10 mouse cellular contexts compared by ENCODE assay signal in the genomic region with DNA sequence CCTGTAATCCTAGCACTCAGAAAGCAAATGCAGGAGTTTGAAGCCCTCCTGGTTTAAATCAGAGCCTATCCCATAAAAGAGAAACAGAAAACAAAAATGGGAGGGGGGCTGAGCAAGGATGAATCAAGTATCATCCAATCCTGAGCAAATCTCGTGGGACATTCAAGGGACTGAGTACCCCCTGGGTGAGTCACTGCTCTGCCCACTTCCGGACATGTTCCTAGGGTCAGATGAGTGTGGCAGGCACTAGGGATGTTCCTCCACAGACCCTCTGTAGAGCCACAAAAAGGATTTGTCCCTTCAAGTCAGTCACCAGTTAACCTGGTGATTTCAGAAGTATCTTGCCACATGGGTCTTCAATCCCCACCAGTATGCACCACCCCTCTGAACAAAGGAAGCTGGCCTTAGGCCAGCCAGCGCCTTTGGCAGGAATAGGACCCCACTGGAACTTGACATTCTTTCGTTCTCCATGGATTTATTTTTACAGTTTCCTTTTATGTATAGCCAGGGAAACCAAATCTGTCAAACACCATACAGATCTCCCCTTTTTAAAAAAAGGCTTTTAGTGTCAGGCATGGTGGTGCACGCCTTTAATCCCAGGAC. TPM values are rescaled to one million over a fixed set of nuclear protein-coding genes. Genes with fewer than 3 reads are reported as not detected.
A peak's percentile ranks its signal among the peaks of the same experiment; 100 is the strongest.
DNase-seq lines count a peak whose midpoint lies in the region; ATAC-seq and TF ChIP-seq lines count a peak whose summit lies in the region.
"Had no signal": no experiment of that assay in that cellular context is flagged by ENCODE, and none has a peak within 500 bp of the region (broad histone marks: within the 10 kb centered on the region; RNA-seq: fewer than 3 reads in every experiment).

No protein-coding gene starts in this region.

- no peaks in the 10 kb centered on the region for H3K9me3 ChIP-seq in hindbrain, embryonic 10.5 days
- no peaks in the 10 kb centered on the region for H3K9me3 ChIP-seq in hindbrain, embryonic 16.5 days (ENCODE audit: control insufficient read depth, low read length)
- no peaks in the 10 kb centered on the region for H3K9me3 ChIP-seq in intestine, postnatal 0 days (ENCODE audit: control insufficient read depth)

- no peak for DNase-seq in hindbrain, embryonic 10.5 days (ENCODE audit: low spot score)
- DNase-seq in 3134 (ENCODE audit: extremely low read depth, insufficient read length, low spot score), result peak; percentile 39
- DNase-seq in layer of hippocampus, postnatal 36 days, result no peak
- DNase-seq in cerebellum, postnatal 25 days, result no peak
- DNase-seq in Muller cell, postnatal 12 days (ENCODE audit: inconsistent ontology term), result no peak
- DNase-seq: cerebellum, adult 11-12 months had no signal

- TF ChIP-seq POLR2A in bone marrow macrophage, adult 2 months (IDR thresholded peaks at IDR 0.05; ENCODE audit: borderline replicate concordance, low read depth, low read length), result no peak

- peaks cover 27% of the 10 kb centered on the region for H3K36me3 ChIP-seq in hindbrain, embryonic 10.5 days
- H3K36me3 ChIP-seq in hindbrain, embryonic 16.5 days (ENCODE audit: control insufficient read depth, insufficient read depth, low read length), result no peaks in the 10 kb centered on the region
- no peaks in the 10 kb centered on the region; the same call in 1 of the 2 replicates for H3K36me3 ChIP-seq in intestine, postnatal 0 days (ENCODE audit: control insufficient read depth, insufficient read depth)

- H3K9ac ChIP-seq in hindbrain, embryonic 16.5 days (ENCODE audit: low read depth, low read length), result no peak overlapping the region
- H3K9ac ChIP-seq in intestine, postnatal 0 days (ENCODE audit: low read depth, low read length), result no peak overlapping the region

- WGBS in hindbrain, embryonic 10.5 days, result 73% methylated on average over 5 of the region's 5 CpGs
- WGBS in hindbrain, embryonic 16.5 days, result 49% methylated on average over 5 of the region's 5 CpGs
- 41% methylated on average over 5 of the region's 5 CpGs for WGBS in intestine, postnatal 0 days

- no peak for ATAC-seq in hindbrain, embryonic 16.5 days
- no peak for ATAC-seq in intestine, postnatal 0 days
- ATAC-seq: Patski had no signal

- no peak overlapping the region for H3K4me3 ChIP-seq in hindbrain, embryonic 10.5 days
- H3K4me3 ChIP-seq in hindbrain, embryonic 16.5 days (ENCODE audit: low read length), result no peak overlapping the region
- no peak overlapping the region for H3K4me3 ChIP-seq in bone marrow macrophage, adult 2 months (ENCODE audit: insufficient read depth, low read length)
- no peak overlapping the region for H3K4me3 ChIP-seq in intestine, postnatal 0 days (ENCODE audit: low read depth, low read length)

- H3K27me3 ChIP-seq in hindbrain, embryonic 10.5 days (ENCODE audit: insufficient read depth, poor library complexity, severe bottlenecking), result no peaks in the 10 kb centered on the region
- H3K27me3 ChIP-seq in hindbrain, embryonic 16.5 days (replicated peaks; ENCODE audit: control insufficient read depth, insufficient read depth, low read length), result no peaks in the 10 kb centered on the region
- H3K27me3 ChIP-seq in intestine, postnatal 0 days (replicated peaks; ENCODE audit: control insufficient read depth, insufficient read depth, low read length), result no peaks in the 10 kb centered on the region
- H3K27me3 ChIP-seq: Patski had no signal

- H3K27ac ChIP-seq in hindbrain, embryonic 10.5 days, result peak overlapping the region; percentile 54; the same call in 1 of the 2 replicates
- H3K27ac ChIP-seq in hindbrain, embryonic 16.5 days (ENCODE audit: low read depth, low read length), result no peak overlapping the region
- H3K27ac ChIP-seq in bone marrow macrophage, adult 2 months (ENCODE audit: insufficient read depth, low read depth, low read length), result peak overlapping the region; percentile 39
- peak overlapping the region; percentile 35; the same call in 1 of the 2 replicates for H3K27ac ChIP-seq in intestine, postnatal 0 days (ENCODE audit: low read depth, low read length)

- no peak for TF ChIP-seq CTCF in bone marrow macrophage, adult 2 months (IDR thresholded peaks at IDR 0.05; ENCODE audit: low read depth, low read length)
- TF ChIP-seq CTCF in intestine, postnatal 0 days (IDR thresholded peaks at IDR 0.05; ENCODE audit: low read depth), result no peak

- H3K4me1 ChIP-seq in hindbrain, embryonic 10.5 days (replicated peaks), result peaks cover 92% of the 10 kb centered on the region
- peaks cover 23% of the 10 kb centered on the region for H3K4me1 ChIP-seq in hindbrain, embryonic 16.5 days (ENCODE audit: control insufficient read depth, insufficient read depth, low read depth, low read length)
- peaks cover 78% of the 10 kb centered on the region for H3K4me1 ChIP-seq in bone marrow macrophage, adult 2 months (ENCODE audit: control insufficient read depth, insufficient read depth, low read length)
- peaks cover 42% of the 10 kb centered on the region for H3K4me1 ChIP-seq in intestine, postnatal 0 days (replicated peaks; ENCODE audit: control insufficient read depth, insufficient read depth, low read length)

- no peak overlapping the region for H3K4me2 ChIP-seq in hindbrain, embryonic 16.5 days (ENCODE audit: low read length)
- 0 out of 2 replicates have a peak overlapping the region, but pooled peaks have one; percentile 3 for H3K4me2 ChIP-seq in intestine, postnatal 0 days (replicated peaks; ENCODE audit: low read depth)

RNA-seq across cellular contexts. Expression of a gene that starts 6.7 kb away (rescaled TPM):
- 216 and 245 TPM in 2 replicates for polyA plus RNA-seq in hindbrain, embryonic 10.5 days (2016; fragmentation: Nextera tagmentation; extraction: Ambion mirVana)
- polyA plus RNA-seq in hindbrain, embryonic 16.5 days (2015; fragmentation: Nextera tagmentation; extraction: Ambion mirVana), result 146 and 172 TPM in 2 replicates
- polyA plus RNA-seq in bone marrow macrophage, adult 2 months (2012; ENCODE audit: insufficient read depth, insufficient read length, missing spikeins), result 92.7 and 105 TPM in 2 replicates
- polyA plus RNA-seq in intestine, postnatal 0 days (2015; fragmentation: Nextera tagmentation; extraction: Ambion mirVana), result 293 and 319 TPM in 2 replicates
- 100 to 1,000 TPM; 121 to 130 TPM for total RNA-seq in layer of hippocampus, postnatal 36 days (2021)

RNA-seq across cellular contexts. Expression of a gene that starts 26.3 kb away (rescaled TPM):
- 426 and 432 TPM in 2 replicates for polyA plus RNA-seq in hindbrain, embryonic 10.5 days (2016; fragmentation: Nextera tagmentation; extraction: Ambion mirVana)
- 282 and 295 TPM in 2 replicates for polyA plus RNA-seq in hindbrain, embryonic 16.5 days (2015; fragmentation: Nextera tagmentation; extraction: Ambion mirVana)
- polyA plus RNA-seq in bone marrow macrophage, adult 2 months (2012; ENCODE audit: insufficient read depth, insufficient read length, missing spikeins), result 228 TPM in 2 replicates
- 282 and 286 TPM in 2 replicates for polyA plus RNA-seq in intestine, postnatal 0 days (2015; fragmentation: Nextera tagmentation; extraction: Ambion mirVana)
- total RNA-seq in layer of hippocampus, postnatal 36 days (2021), result 100 to 1,000 TPM; 190 to 196 TPM

RNA-seq across cellular contexts. Expression of a gene that starts 26.5 kb away (rescaled TPM):
- 8.8 and 9.0 TPM in 2 replicates for polyA plus RNA-seq in hindbrain, embryonic 10.5 days (2016; fragmentation: Nextera tagmentation; extraction: Ambion mirVana)
- 10.7 and 13.8 TPM in 2 replicates for polyA plus RNA-seq in hindbrain, embryonic 16.5 days (2015; fragmentation: Nextera tagmentation; extraction: Ambion mirVana)
- polyA plus RNA-seq in bone marrow macrophage, adult 2 months (2012; ENCODE audit: insufficient read depth, insufficient read length, missing spikeins), result 9.6 and 12.0 TPM in 2 replicates
- polyA plus RNA-seq in intestine, postnatal 0 days (2015; fragmentation: Nextera tagmentation; extraction: Ambion mirVana), result 1.5 and 1.6 TPM in 2 replicates
- total RNA-seq in layer of hippocampus, postnatal 36 days (2021), result 1 to 10 TPM; 1.7 to 1.9 TPM
